Mouse (Mus musculus): ENCODE measurements at regions not wholly inside any gene's neighbourhood (a gene's known extent, or its start where the extent isn't known, plus 50 kb on each side); places are given as distances from the start of the nearest gene placed in this dataset.

DNA sequence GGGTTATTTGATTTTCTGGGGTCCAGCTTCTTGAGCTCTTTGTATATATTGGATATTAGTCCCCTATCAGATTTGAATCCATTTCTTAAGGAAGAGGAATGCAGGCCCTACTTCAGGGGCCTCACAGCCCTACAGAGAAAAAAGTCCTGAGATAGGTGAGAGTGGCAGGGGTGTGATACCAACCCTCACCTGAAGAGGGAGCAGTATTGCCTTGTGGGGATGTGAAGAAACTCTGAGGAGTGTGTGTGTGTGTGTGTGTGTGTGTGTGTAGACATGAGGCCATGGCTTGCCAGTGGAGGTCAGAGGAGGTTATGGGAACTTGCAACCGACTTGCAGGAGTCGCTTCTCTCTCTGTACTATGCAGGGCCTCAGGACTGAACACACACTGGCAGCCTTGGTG is 141.2 kb downstream of the Tex29 start:
- DNase-seq = no peak

DNA sequence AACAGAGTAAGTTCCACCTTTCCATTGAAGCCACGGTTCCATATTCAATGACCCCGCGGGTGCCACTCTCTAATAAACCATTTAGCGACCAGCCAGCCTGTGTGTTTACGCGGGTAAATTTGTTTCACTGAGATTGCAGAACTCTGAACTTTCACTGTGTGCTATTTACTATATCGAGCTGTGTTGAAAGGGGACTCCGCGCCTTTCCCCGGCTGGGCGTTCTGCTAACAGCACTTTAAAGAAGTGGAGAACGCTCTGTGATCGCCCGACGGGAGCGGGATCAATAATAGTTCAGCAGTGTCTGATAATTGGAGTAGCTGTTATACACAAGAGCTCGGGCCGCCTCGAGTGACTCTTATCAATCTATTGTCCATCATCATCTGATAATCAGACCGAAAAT is 149.8 kb downstream of the Tex29 start:
- no peak for DNase-seq

DNA sequence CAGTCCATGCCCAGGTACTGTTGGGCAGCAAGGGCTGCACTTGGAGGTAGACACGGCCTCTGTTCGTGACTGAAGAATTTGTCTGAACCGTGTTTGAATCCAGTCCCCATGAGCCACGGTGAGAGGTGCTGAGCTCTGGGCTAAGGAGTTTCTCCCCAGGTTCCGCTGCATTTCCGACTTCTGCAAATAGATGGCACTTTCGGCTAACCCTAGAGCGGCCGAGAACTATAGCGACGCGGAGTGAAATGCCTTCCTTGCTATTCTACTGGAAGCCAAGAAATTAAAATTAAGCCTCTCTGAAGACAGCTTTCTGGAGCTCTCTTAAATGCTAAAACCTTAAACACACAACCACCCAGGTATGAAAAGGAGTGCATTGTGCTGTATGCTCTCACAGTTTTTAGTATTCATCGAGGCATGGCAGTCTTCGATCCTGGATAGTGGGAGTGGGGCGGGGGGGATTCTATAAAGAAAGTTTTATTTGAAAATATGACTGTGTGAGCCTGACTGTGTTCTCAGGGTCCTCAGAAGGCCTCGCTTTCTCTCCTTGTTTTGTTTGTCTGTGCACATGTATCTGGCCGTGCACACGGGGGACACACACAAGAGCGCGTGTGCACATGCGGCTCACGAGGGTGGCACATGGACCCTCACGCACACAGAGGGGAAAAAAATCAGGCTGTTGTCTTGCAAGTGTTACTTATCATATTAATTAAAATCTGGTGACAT is 159.6 kb downstream of the Tex29 start:
- peak; percentile 73 for DNase-seq

DNA sequence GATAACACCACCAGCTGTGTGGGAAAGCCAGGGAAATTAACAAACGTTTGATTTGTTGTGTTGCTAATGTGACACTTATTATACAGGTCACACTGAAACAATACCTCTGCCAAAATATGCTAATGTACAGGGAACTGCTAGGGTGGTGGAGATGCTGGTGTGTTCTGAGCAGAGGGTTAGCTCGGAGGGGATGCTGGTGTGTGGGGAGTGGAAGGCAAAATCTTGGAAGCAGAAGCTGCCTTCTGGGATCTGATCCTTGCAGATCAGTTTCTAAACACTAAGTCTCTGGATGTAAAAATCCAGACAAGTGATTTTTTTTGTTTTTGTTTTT is 160.2 kb downstream of the Tex29 start:
- DNase-seq = no peak

DNA sequence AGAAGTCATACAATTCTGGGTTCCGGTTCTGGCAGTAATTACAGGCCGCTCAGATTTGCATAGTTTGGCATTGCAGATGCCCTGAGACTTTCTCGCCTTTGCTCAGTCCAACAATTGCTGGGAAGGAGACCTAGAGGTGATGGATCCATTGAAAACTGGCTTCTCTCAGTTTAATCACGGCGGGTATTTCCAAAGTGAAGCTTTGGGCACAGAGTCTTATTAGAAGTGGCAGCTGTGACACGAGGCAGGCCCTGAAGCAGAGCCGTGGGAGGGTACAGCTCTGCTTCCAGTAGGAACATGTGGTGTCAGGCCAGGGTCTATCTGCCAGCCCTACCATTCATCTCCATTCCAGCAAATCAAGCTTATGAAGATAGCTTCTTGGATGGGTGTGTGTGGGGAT is 164.0 kb downstream of the Tex29 start:
- DNase-seq = no peak

DNA sequence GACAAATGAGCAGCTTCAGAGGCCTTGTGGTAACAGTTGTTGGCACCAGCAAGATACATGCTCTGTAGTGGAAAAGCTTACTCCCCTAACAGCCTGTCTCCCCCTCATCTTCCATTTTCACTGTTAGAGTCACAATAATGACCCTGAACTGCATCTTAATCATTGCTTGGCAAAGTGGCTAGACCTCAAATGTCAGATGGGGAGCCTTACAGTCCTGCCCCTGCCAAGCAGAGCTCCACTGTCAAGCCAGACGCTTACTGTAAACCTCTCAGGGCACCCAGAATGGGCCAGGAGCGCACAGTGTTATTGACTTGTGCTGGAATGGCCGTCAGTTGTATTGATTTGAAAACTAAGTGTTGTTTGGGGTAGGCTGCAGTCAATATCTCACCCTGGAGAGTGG is 172.5 kb downstream of the Tex29 start:
- no peak for DNase-seq

DNA sequence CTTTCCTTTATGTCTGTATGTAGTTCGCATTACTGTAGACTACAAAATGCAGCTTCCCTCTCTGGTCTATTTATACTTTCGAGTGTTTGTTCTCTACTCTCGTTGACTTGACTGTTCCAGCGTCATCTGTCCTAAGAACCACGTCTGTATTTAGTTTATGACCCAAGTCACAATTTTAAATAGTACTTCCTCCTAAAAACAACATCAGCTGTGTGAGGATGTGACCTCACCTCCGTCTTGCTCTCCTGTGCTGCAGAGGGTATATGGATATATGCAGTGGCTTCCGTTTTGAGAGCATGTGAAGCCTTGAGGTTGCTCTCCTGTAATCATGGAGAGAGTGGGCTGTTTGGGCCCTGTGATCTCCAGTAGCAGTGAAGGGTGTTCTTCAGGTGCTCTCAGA is 177.5 kb downstream of the Tex29 start:
- DNase-seq = no peak

DNA sequence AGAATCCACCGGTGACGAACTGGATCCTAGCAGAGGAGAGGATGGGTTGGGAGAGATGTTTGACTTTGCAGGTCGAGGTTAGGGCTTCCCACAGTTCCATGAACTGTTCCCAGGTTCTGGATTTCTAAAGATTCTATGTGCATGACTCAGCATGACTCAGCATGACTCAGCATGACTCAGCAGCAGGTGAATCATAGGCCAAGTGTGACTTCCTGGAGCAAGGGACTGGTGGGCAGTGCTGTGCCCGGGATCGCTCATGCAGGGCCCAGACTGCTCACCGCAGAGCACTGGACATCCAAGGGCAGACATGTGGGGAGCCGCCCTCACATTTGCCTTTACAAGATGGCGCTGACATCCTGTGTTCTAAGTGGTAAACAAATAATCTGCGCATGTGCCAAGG is 179.0 kb downstream of the Tex29 start:
- peak; percentile 62 for DNase-seq

DNA sequence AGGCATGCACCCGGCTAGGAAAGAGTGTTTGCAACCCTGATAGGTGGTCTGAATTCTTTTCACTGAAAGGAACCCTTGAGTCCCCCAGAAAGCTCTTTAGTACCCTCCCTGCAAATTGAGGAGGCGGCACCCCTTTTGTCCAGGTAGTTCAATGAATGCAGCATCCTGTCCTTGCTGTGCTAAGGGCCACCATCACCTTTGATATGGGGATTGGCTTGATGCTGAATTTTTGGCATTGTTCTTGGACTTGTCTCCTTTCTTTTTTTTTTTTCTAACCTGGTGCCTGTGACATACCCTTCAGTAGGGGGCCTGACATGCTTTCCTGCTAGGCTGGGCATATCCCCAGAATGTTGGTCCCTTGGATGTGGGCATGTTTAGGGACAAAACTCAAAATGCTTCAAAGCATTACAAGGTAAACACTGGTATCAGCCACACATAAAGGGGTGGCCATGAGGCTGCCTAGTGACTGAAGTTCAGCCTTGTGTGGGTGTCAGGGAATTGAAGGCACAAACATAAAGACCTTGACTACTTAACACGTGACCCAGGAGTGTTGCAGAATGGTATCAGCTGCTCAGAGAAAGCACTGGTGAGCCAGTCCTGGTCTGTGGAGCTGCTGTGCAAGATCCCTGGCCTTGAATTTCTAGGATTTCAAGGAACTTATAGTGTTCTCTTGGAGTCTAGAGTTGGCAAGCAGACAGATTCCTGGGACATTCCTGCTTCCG is 183.6 kb downstream of the Tex29 start:
- DNase-seq = no peak

DNA sequence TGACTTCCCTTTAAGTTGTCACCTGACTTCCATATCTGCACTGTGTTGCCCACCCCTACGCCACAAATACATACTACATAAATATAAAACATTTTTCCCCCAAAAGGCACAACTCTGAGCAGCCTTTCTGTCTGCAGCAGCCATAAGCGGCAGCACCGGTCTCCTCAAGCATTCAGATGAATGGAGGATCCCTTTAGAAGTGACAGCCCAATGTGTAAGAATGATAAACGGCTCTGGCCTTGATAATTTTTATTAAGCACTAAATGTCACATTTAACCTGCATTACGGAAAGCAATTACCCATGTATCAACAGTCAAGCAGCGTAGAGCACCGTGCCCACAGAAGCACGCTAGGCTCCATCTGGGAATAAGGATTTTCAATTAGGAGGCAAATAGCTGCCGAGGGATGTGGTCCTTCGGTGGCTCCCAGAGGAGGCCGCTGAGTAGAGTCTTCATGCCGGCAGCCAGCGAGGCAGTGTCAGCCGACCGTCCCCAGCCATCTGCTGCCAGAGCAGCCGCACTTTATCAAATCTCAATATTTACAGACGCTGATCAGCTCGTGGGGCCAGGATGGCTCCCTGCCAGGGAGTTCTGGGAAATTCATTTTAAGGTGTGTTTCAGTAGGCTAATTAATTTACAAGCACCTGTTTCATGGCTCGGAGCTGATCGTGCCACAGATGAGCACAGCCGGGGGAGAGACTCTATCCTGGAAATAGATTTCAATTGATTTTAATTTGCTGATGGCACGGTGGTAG is 190.3 kb downstream of the Tex29 start:
- no peak for DNase-seq

DNA sequence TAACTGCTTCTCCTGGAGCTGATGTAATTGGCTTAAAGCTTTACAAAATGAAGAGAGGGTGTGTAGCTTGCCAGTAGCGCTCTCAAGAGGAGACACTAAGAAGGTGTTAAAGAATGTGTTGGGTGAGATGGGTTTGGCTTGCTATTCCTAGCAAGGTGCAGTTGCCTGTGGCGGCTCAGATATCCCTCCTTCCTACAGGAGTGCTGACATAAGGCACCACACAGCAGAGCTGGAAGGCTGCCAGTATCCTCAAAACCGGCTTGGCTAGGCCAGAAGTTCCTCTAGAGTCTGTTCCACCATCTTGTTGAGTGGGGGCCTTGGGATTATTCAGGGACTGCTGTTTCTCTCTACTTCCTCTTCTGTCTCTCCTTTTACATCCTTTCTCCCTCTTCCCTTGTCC is 191.5 kb downstream of the Tex29 start:
- peak; percentile 44 for DNase-seq

DNA sequence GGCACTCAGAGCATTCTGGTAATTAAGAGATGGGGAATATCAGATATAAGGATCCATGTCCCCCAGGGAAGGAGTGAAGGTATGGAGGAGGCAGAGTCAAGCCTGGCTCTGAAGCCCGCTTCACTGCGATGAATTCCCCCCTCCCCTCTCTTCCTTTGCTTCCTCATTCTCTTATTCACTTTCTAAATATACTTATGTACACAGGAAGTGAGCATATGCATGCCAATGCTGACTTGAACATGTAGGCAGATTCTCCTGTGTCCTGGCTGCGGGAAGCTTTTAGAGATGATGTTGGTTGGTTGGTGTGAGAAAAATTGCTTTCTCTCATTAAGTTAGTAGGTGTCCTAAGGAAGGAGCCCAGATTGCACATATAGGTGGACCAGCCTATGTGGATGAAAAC is 192.1 kb downstream of the Tex29 start:
- peak; percentile 23 for DNase-seq

DNA sequence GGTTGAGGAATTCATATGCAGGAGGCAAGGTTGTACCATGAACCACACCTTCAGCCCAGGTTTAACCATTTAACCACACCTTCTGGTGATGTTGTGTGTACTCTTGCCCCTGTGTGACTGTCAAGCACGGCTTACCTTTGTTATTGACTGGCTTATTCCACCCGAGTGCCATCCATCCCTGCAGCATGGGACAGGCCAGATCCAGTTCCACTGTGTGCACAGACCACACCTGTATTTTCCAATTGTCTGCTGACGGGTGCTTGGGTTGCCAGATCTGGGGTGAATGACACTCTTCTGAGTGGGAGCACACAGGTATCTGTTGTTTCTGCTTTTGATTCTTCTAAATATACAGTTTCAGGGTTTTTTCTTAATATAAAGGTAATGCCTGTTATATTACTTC is 196.1 kb downstream of the Tex29 start:
- DNase-seq = no peak

DNA sequence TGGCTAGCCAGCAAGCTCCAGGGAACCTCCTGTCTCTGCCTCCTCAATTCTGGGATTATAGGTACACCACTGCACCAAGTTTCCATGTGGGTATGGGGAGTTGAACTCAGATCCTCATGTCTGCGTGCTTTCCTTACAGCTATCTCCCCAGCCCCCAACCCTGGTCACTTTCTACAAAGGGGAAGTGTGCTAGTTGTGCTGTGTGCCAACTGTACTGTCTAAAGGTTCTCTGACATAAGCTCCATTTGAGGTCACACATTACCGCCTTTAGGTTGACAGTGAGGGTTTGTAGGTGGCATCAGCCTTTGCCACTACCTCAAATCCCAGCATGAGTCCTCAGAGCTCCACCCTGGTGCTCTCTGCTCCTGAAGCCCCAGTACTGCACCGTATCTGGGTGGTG is 200.7 kb downstream of the Tex29 start:
- no peak for DNase-seq

DNA sequence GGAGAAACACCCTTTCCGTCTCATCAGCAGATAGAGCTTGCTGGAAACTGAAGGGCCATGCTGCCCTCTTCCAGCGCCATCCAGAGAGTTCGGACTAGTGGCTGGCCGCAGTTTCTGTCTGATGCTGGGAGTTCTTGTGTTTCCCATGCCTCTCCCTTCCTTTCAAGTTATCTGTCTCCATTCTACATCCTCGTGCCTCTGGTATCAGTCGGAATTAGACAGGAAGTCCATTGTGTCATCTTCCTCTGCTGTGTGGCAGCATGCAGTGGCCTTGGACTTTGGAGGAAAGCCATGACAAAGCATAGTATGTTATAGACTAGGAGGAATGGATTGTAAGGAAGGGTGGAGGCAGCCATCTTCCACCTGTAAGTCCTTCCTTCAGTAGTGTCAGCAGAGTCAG is 201.4 kb downstream of the Tex29 start:
- no peak for DNase-seq

DNA sequence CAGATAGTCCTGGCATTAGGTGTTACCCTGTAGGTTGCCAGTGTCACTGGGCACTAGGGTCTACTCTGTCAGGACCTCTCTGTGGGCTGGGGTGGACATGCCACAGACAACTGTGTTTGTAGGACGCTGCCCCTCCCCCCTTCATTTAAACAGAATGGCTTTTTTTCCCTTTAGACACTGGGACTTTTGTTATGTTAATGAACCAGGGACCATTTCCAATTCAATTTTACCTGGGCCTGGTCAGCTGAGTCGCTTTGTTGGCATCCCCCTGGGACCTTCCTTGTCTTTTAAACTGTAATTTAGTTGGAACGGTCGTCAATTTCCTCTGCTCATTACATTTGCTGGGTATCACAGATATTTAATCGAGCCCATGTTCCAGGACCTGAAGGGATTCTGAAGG is 210.6 kb downstream of the Tex29 start:
- DNase-seq = no peak

DNA sequence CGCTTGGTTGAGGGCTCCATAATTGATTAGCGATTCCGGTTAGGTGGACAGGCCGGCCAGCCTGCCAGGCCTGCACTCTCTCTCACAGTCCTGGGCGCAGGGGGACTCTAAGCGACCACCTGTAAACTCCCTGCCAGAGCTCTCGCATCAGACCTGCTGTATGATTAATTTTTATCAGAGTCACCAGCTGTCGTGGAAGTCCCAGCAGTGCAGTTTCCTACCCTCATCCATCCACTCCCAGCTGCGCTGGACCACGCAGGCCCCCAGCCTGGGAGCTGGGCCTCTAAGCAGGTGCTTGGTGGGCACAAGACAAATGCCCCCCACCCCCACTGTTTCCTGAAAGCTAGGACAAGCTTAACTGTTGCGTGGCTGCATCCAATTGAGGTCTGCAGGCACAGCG is 211.1 kb downstream of the Tex29 start:
- DNase-seq = no peak

DNA sequence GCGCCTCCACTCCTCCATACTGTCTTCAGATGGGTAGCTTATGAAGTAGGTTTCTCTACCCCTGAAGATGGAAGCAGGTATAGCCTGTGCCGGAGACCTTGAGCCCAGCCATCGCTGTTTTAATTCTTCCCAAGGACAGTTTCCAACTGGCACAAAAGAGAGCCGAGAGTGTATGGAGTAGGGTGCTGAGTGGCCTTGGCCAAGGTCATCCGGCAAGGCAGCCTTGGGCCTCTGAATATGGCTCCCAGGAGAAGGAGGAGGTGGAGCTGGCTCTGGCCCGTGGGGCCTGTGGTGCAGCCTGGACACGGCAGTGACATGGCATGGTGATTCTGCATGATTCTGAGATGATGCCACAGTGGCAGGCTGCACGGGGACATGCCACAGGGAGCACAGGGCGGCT is 215.7 kb downstream of the Tex29 start:
- DNase-seq = no peak

DNA sequence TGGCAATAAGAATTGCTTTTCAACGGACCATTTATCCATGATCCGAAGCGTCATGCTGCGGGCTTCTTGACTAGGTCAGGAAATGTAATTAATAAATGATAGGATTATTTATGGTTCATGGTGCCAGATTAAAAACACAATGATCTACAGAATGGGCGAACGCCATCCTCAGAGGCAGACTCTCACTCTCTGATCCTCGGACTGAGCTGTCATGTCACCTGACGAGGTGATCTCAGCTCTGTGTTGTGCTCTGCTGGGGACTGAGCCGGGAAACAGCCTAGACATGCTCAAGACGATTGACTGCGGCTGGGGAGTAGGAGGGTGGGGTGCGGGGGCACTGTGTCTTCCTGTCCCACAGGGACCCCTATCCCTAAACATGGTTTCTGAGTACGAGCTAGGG is 217.4 kb upstream of the A230072I06Rik start:
- no peak for DNase-seq

DNA sequence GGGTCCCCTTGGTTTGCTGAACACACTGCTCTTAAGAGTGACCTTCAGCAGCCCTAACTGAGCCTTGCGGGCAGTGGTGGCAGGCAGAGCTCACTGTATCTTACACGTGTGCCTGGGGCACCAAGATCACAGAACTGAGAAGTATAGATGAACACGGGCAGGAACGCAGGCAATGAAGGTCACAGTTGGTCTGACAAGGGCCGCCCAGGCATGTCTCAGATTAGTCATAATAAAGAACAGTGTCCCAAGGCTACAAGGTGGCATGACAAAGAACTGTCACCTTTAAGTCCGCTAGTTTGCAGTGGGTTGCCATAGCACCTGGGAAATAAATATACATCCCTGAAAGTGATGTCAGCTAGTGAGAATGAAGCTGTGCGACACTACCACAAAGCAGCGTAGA is 215.9 kb upstream of the A230072I06Rik start:
- no peak for DNase-seq

DNA sequence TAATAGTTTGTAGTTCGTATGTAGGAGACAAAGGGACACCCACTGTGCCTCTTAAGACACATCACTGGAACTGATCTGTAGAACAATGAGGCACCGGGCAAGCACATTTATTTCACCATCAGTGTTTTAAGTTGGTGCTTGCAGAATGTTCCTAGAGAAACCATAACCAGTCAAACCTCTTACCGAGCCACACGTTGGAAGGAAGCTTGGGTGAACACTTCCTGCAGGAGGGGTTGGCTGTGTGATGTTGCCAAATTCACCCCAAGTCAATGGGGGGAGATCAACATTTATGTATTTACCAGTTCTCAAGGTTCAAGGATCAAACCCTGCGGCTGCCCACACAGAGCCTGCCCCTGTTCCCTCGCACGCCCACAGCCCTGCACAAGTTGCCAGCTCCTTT is 214.0 kb upstream of the A230072I06Rik start:
- no peak for DNase-seq

DNA sequence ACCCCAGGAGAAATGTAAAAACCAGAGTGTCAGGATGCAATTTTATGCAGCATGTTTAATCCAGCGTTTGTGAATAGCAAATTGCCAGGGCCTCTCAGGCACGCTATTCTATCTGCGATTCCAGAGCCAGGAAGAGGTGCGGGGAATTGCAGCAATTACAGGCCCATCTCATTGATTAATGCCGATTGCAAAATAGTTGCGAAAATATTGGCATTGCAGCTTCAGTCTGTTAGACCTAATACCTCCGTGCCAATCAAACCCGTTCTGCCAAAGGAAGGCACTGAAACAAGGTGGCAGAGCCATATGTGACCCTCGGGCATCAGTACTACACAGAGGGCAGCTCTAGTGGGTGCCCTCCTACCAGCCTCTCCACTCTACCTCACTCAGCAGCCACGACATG is 212.2 kb upstream of the A230072I06Rik start:
- DNase-seq = no peak

DNA sequence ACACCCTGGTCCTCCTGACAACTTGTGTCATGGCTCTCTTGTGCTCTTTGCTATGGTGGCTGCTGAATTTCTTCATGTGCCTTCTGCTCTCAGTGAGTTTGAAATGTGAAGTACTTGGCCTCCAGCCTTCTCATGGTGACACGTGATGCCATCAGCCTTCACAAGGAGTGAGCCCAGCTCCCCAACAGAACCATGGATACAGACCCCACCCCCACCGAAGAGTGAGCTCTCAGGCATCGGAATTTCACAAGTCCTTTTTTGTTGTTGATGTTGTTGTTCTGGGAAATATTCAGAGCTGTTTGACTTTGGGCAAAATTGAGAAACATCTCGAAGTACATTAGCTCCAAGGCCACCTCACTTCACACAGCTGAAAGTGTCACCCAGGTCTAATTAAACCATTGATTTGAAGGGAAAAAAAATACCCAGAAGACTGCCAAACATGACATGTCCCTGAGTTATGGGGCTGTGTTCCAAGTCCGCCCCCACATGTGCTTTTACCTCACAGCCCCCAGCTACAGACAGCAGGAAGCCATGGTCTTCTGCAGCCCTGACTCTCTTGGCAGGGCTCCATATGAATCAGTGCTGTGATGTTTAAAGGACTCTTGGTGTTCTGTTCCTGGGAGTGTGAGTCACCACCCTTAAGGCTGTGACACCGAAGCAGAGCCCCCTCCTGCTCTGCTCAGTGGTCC is 205.2 kb upstream of the A230072I06Rik start:
- peak; percentile 83 for DNase-seq

DNA sequence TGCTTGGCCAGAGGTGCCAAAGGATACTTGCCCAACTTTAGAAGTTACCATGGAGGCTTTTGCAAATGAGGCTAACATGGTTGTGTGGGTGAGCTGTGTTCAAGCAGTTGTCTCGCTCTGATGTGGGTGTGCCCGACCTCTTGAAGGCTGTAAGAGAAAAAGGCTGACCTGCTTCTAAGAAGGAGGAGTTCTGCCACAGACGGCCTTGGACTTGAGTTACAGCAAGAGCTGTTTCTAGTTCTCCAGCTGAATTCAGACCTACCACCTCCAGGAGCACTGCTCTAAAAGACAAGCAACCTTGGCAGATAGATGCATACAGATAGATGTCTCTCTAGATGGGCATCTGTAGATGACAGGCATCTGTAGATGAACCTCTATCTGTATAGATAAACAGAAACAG is 202.7 kb upstream of the A230072I06Rik start:
- no peak for DNase-seq

Data from right cerebral cortex, adult 18-20 months (tissue).